Mouse (Mus musculus) CH12.LX (cell line): Measurements from ENCODE around the gene Atg5. TPM values are rescaled to one million over a fixed set of nuclear protein-coding genes. Genes with fewer than 3 reads are reported as not detected.

Experiments used
- DNase-seq: peaks from one replicate; pipeline ENCODE4 v3.0.0-alpha.2; 2013; ENCODE audit errors: extremely low read depth
- H3K27ac ChIP-seq: 2 replicates; pipeline ENCODE4 v1.5.1; 2012; ENCODE audit warnings: low read depth, mild to moderate bottlenecking, control low read depth, moderate library complexity; ENCODE audit not compliant: insufficient read depth
- H3K27me3 ChIP-seq: replicated peaks from 2 replicates; pipeline ENCODE3; 2012; ENCODE audit warnings: inconsistent platforms
- H3K36me3 ChIP-seq, 2 experiments: replicated peaks in 1 of 2; 2 replicates each; pipeline versions ENCODE3 to v1.6.1; 2012; ENCODE audit warnings: inconsistent platforms in 1 of 2, low read length in 1 of 2, mild to moderate bottlenecking in 1 of 2, mixed read lengths in 1 of 2, moderate library complexity in 1 of 2; ENCODE audit not compliant: control insufficient read depth in 1 of 2, insufficient read depth in 1 of 2
- H3K4me1 ChIP-seq, 2 experiments: 2 replicates each; pipeline ENCODE4 v1.6.1; 2012; ENCODE audit warnings: inconsistent platforms in 1 of 2, moderate library complexity in 1 of 2; ENCODE audit not compliant: insufficient read depth in 2 of 2, control insufficient read depth in 1 of 2
- H3K4me2 ChIP-seq: 2 replicates; pipeline ENCODE4 v1.6.1; 2012; ENCODE audit warnings: low read depth, mild to moderate bottlenecking, control low read depth; ENCODE audit not compliant: poor library complexity, insufficient read depth, severe bottlenecking
- H3K4me3 ChIP-seq, 3 experiments: fragments of 150-350 bp in 1 of 3; sonication (generic) in 1 of 3; replicated peaks in 1 of 3; 2 replicates each; pipeline versions ENCODE3 to v1.5.1; 2011 to 2012; ENCODE audit warnings: low read depth in 2 of 3, low read length in 2 of 3, mild to moderate bottlenecking in 2 of 3, moderate library complexity in 2 of 3, control low read depth in 1 of 3, improper control_type of control experiment in 1 of 3, inconsistent platforms in 1 of 3, mixed read lengths in 1 of 3; ENCODE audit not compliant: poor library complexity in 1 of 3
- H3K79me2 ChIP-seq: replicated peaks from 2 replicates; pipeline ENCODE4 v1.6.1; 2012; ENCODE audit warnings: mild to moderate bottlenecking, moderate library complexity; ENCODE audit not compliant: control insufficient read depth, poor library complexity, insufficient read depth, severe bottlenecking; ENCODE audit errors: extremely low read depth
- H3K9ac ChIP-seq: 2 replicates; pipeline ENCODE4 v1.6.1; 2012; ENCODE audit warnings: low read depth, mild to moderate bottlenecking, control low read depth, moderate library complexity; ENCODE audit not compliant: insufficient read depth
- H3K9me3 ChIP-seq: replicated peaks from 2 replicates; pipeline ENCODE3; 2012; ENCODE audit warnings: low read length, inconsistent platforms, mixed read lengths
- BHLHE40 ChIP-seq: IDR thresholded peaks from 2 replicates; pipeline ENCODE4 v1.6.1; 2011; ENCODE audit warnings: mild to moderate bottlenecking, low read depth, low read length, improper control_type of control experiment
- CHD1 ChIP-seq: IDR thresholded peaks from 2 replicates; pipeline ENCODE4 v1.6.1; 2012; ENCODE audit warnings: low read depth, low read length, improper control_type of control experiment, inconsistent platforms
- CHD2 ChIP-seq: IDR thresholded peaks from 2 replicates; pipeline ENCODE4 v1.6.1; 2011; ENCODE audit warnings: low read length, improper control_type of control experiment
- E2F4 ChIP-seq: IDR thresholded peaks from 2 replicates; pipeline ENCODE4 v1.6.1; 2011; ENCODE audit warnings: low read depth, low read length, improper control_type of control experiment; ENCODE audit not compliant: insufficient replicate concordance
- ETS1 ChIP-seq: conservative IDR thresholded peaks from 2 replicates; pipeline ENCODE4 v1.6.1; 2012; ENCODE audit warnings: low read depth, mild to moderate bottlenecking, inconsistent platforms, low read length, improper control_type of control experiment, moderate library complexity
- GABPA ChIP-seq: IDR thresholded peaks from 2 replicates; pipeline ENCODE4 v1.6.1; 2012; ENCODE audit warnings: low read depth, low read length, improper control_type of control experiment, inconsistent platforms; ENCODE audit not compliant: insufficient replicate concordance
- IRF4 ChIP-seq: IDR thresholded peaks from 2 replicates; pipeline ENCODE4 v1.6.1; 2014; ENCODE audit warnings: low read depth, mild to moderate bottlenecking, inconsistent platforms, low read length, improper control_type of control experiment
- JUND ChIP-seq: conservative IDR thresholded peaks from 2 replicates; pipeline ENCODE4 v1.6.1; 2011; ENCODE audit warnings: low read depth, low read length, improper control_type of control experiment
- MEF2A ChIP-seq: IDR thresholded peaks from 2 replicates; pipeline ENCODE4 v1.6.1; 2014; ENCODE audit warnings: low read depth, mild to moderate bottlenecking, inconsistent platforms, low read length, improper control_type of control experiment, borderline replicate concordance
- MXI1 ChIP-seq: IDR thresholded peaks from 2 replicates; pipeline ENCODE4 v1.6.1; 2011; ENCODE audit warnings: mild to moderate bottlenecking, low read depth, low read length, improper control_type of control experiment
- NELFE ChIP-seq: IDR thresholded peaks from 2 replicates; pipeline ENCODE4 v1.6.1; 2011; ENCODE audit warnings: low read depth, low read length, improper control_type of control experiment
- POLR2AphosphoS2 ChIP-seq: IDR thresholded peaks from 2 replicates; pipeline ENCODE4 v1.6.1; 2011; ENCODE audit warnings: low read depth, low read length, improper control_type of control experiment
- RAD21 ChIP-seq: IDR thresholded peaks from 2 replicates; pipeline ENCODE4 v1.6.1; 2011; ENCODE audit warnings: low read depth, mild to moderate bottlenecking, low read length, improper control_type of control experiment, moderate library complexity
- RCOR1 ChIP-seq: conservative IDR thresholded peaks from 2 replicates; pipeline ENCODE4 v1.6.1; 2012; ENCODE audit warnings: low read depth, mild to moderate bottlenecking, inconsistent platforms, low read length, improper control_type of control experiment
- ZMIZ1 ChIP-seq: IDR thresholded peaks from 2 replicates; pipeline ENCODE4 v1.6.1; 2012; ENCODE audit warnings: low read depth, mild to moderate bottlenecking, inconsistent platforms, low read length, improper control_type of control experiment
- ZNF384 ChIP-seq: IDR thresholded peaks from 2 replicates; pipeline ENCODE4 v1.6.1; 2012; ENCODE audit warnings: low read depth, low read length, improper control_type of control experiment, inconsistent platforms
- dilution Hi-C: fragments of 300-500 bp; cut with MboI; formaldehyde crosslinking; loops from 2 replicates; pipeline ENCODE4 v1.14.3; 2020; ENCODE audit warnings: low sequenced_read_pairs; ENCODE audit not compliant: extremely low pct_unique_long_range_greater_than_20kb, extremely low pct_ligation_motif_present
- in situ Hi-C: fragments of 300-500 bp; cut with MboI; formaldehyde crosslinking; loops from 3 replicates; pipeline ENCODE4 v1.14.3; 2019; ENCODE audit warnings: low sequenced_read_pairs, low pct_ligation_motif_present, low pct_unique_long_range_greater_than_20kb, mixed read lengths
- polyA plus RNA-seq: library from polyadenylated mRNA; unstranded; fragments of >175 nt; gene quantifications from 2 replicates; pipeline ENCODE4 v1.2.1, GENCODE M21; 2012; ENCODE audit warnings: low read depth; ENCODE audit not compliant: insufficient read length
- total RNA-seq, 2 experiments: library from RNA; depleted of rRNA; stranded (reverse); fragments of 300-350 nt in 1 of 2; fragments of >200 nt in 1 of 2; gene quantifications; 2 replicates each; pipeline ENCODE4 v1.2.3; 2012 to 2014

Gene Atg5
- total and polyA plus RNA-seq, 3 experiments = 15.6 to 47.5 (median 34.7) TPM

DNA sequence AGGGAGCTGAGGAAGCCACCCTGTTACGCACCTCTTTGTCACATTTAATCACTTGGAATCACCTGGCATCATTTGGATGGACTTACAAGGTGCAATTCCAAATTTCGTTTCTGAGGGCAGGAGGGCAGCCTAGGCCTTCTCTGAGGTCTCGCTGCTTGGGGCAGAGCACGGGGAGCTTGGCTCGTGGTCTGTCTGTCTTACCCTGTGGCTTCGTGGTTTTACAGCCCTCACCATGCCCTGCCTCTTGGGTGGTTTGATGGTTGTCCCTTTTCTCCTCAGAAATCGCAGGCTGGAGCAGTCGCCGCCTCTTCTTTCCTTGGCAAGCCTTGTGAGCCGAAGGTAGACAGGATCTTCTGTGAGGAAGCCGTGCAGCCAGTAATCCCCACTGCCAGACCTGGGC lies 141.8 kb downstream of the Atg5 start:
- in situ Hi-C loops (no loop called here), dilution Hi-C loops (no loop called here)
- Histone ChIP-seq H3K36me3 (no peaks in the 10 kb centered on the region), H3K79me2 (no peaks in the 10 kb centered on the region), H3K9me3 (peaks cover 2% of the 10 kb centered on the region), H3K4me2 (no peak overlapping the region), H3K27ac (no peak overlapping the region), H3K9ac (no peak overlapping the region), H3K27me3 (no peaks in the 10 kb centered on the region), H3K4me1 (peaks cover 23 to 30% of the 10 kb centered on the region in 2 experiments), H3K4me3 (no peak overlapping the region)
- DNase-seq = no peak
- TF ChIP-seq MXI1 = no peak
- TF ChIP-seq ZNF384 = no peak
- no peak for TF ChIP-seq RCOR1
- no peak for TF ChIP-seq NELFE
- no peak; the same call in 1 of the 2 replicates for TF ChIP-seq RAD21
- TF ChIP-seq ETS1 = no peak
- TF ChIP-seq CHD1 = no peak
- TF ChIP-seq ZMIZ1 = no peak
- no peak for TF ChIP-seq IRF4
- no peak for TF ChIP-seq POLR2AphosphoS2
- no peak for TF ChIP-seq JUND
- TF ChIP-seq E2F4 = no peak
- no peak for TF ChIP-seq GABPA
- TF ChIP-seq CHD2 = no peak
- TF ChIP-seq MEF2A = no peak
- no peak for TF ChIP-seq BHLHE40

Other genes starting within 250 kb of the Atg5 start
- gene Crybg1, start 119.5 kb upstream of the Atg5 start, total RNA-seq (2012; rRNA removed) = 5.0 and 6.6 TPM in 2 replicates
- gene Crybg1, start 119.5 kb upstream of the Atg5 start, total RNA-seq (2014; rRNA removed) = 3.8 and 3.9 TPM in 2 replicates
- gene Crybg1, start 119.5 kb upstream of the Atg5 start, polyA plus RNA-seq = 5.1 and 5.2 TPM in 2 replicates